Mouse (Mus musculus): ENCODE data around the gene Kcnc4. TPM values are rescaled to one million over a fixed set of nuclear protein-coding genes. Genes with fewer than 3 reads are reported as not detected.

The Kcnc4 gene
- polyA plus RNA-seq, 1 experiment from 2014 or later, result not detected

DNA sequence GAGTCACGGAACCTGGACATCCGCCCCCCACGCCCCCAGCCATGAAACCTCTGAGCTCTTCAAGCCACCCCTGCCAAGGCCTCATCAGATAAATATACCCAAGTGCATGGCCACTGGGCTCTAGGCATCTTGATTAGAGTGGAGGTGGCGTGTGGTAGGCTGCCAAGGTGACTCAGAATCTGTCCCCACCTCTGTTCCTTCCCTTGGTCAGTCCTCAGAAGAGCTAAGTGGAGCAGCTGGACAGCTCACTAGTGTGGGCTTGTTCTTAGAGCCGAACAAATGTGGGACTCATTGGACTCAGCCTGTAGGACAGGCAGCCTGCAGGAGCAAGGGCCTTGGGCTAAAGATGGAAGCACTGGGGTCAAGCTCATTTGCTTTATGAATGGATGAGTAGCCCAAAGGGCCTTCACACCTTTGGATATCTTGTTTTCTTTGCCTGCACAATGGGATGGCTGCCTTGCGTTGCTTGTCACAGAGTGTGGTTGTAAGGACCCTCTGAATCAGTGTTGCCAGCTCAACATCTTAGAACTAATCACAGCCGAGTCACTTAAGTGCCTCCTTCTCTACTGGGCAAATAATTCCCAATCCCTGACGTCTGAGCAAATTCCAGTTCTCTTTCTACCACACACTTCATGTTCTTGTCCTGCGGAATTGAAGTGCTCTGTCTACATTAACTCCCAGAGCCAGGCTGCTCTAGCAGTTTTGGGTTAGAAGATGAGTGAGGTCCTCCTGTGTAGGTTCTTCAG is 42.6 kb downstream of the Kcnc4 start:
- Histone ChIP-seq H3K4me3 (no peak overlapping the region), H3K27ac (no peak overlapping the region), H3K9ac (no peak overlapping the region), H3K9me3 (replicated peaks) (no peaks in the 10 kb centered on the region), H3K27me3 (replicated peaks) (peaks cover 15% of the 10 kb centered on the region; the same call in 1 of the 2 replicates), H3K4me2 (no peak overlapping the region), H3K4me1 (no peaks in the 10 kb centered on the region), H3K36me3 (no peaks in the 10 kb centered on the region)
- ATAC-seq, result no peak
- WGBS (ENCODE audit: insufficient replicate concordance), result 65% methylated on average over 9 of the region's 9 CpGs

DNA sequence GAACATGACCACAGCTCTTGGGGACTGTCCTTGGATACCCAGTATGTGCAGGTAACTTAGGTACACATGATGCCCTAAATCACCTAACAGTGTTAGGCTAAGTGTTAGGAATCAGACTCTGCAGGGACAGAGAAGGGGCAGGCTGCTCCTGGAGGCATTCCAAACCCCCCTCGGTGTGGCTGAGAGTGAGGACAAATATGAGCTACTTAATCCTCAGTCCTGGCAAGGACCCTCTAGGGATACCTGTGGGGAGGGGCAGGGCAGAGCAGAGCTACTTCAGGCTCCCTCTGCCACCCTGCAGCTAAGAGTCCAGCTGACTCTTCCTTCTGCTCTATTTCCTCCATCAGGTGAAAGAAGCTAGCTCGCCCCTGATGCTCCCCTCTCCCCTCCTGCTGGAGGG is 46.3 kb downstream of the Kcnc4 start:
- WGBS (ENCODE audit: insufficient replicate concordance), result 8% methylated on average over 2 of the region's 2 CpGs
- Histone ChIP-seq H3K9ac (no peak overlapping the region), H3K36me3 (no peaks in the 10 kb centered on the region), H3K4me3 (no peak overlapping the region), H3K9me3 (replicated peaks) (no peaks in the 10 kb centered on the region), H3K27ac (no peak overlapping the region), H3K4me1 (no peaks in the 10 kb centered on the region), H3K27me3 (replicated peaks) (peaks cover 16% of the 10 kb centered on the region; the same call in 1 of the 2 replicates), H3K4me2 (no peak overlapping the region)
- ATAC-seq, result no peak

DNA sequence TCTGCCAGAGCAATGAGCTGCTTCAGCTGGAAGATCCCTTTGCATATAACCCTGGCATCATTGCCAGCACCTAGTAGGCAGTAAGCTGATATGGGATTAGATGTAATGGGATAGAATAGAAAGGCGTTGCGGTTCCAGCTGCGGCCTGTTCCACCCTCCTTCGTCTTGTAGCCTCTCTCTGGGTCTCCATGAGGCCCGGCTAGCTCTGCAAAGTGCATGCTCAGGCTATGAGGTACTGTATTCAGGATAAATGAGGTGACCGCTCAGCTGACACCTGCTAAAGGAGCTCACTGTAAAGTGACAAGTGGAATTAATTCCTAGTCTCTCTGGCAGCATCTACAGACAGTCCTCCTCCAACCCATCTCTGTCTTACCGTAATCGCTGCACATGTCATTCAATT is 46.8 kb downstream of the Kcnc4 start:
- H3K27ac ChIP-seq, result no peak overlapping the region
- H3K9me3 ChIP-seq (replicated peaks), result no peaks in the 10 kb centered on the region
- ATAC-seq, result no peak
- peaks cover 16% of the 10 kb centered on the region; the same call in 1 of the 2 replicates for H3K27me3 ChIP-seq (replicated peaks)
- WGBS (ENCODE audit: insufficient replicate concordance), result 71% methylated on average over 8 of the region's 8 CpGs
- no peak overlapping the region for H3K4me3 ChIP-seq
- no peaks in the 10 kb centered on the region for H3K4me1 ChIP-seq
- H3K9ac ChIP-seq, result no peak overlapping the region
- no peak overlapping the region for H3K4me2 ChIP-seq
- no peaks in the 10 kb centered on the region for H3K36me3 ChIP-seq

DNA sequence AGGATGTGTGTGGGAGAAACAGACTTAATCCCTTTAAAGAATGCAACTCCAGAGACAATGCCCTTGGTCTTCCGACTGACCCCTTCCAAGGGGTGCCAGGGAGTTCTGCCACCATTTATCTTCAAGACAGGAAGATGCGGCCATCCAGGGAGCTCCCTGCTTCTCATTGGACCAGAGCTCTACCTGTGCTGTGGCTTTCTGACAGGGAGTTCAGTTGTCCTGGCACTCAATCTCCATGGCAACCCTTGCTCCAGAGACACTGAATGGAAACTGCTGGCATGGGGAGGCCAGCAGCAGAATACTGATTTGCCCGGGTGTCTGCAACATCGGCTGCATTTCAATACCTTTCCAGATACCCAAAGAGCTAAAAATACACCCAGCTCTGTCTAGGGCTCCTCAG is 47.7 kb downstream of the Kcnc4 start:
- Histone ChIP-seq H3K4me3 (no peak overlapping the region), H3K27me3 (replicated peaks) (peaks cover 16% of the 10 kb centered on the region; the same call in 1 of the 2 replicates), H3K9ac (no peak overlapping the region), H3K4me2 (no peak overlapping the region), H3K4me1 (no peaks in the 10 kb centered on the region), H3K27ac (no peak overlapping the region), H3K9me3 (replicated peaks) (no peaks in the 10 kb centered on the region), H3K36me3 (no peaks in the 10 kb centered on the region)
- 51% methylated on average over 4 of the region's 4 CpGs for WGBS (ENCODE audit: insufficient replicate concordance)
- ATAC-seq, result no peak

DNA sequence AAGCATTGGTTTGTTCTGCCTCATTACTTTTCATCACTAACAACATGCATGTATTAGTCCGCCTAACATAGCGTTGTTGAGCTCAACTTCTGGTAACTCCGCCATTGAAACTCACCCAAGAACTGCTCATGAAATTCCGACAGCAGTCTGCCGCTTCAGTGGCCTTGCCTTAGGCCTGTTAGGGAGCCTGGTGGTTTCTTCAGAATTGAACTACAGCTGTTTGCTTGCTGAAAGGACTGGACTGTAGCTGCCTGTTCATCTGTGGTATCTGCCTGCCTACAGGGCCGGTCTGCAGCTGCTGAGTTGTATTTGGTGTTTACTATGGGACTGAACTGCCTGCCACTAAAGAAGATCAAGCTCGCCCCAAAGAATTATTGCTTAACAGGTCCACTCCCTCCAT is 58.0 kb downstream of the Kcnc4 start:
- no peak overlapping the region for H3K27ac ChIP-seq
- no peaks in the 10 kb centered on the region for H3K4me1 ChIP-seq
- no peak overlapping the region for H3K9ac ChIP-seq
- no peak overlapping the region for H3K4me3 ChIP-seq
- H3K27me3 ChIP-seq (replicated peaks), result no peaks in the 10 kb centered on the region
- H3K9me3 ChIP-seq (replicated peaks), result no peaks in the 10 kb centered on the region
- no peak for ATAC-seq
- H3K36me3 ChIP-seq, result no peaks in the 10 kb centered on the region
- 78% methylated on average over 7 of the region's 7 CpGs for WGBS (ENCODE audit: insufficient replicate concordance)
- no peak overlapping the region for H3K4me2 ChIP-seq

DNA sequence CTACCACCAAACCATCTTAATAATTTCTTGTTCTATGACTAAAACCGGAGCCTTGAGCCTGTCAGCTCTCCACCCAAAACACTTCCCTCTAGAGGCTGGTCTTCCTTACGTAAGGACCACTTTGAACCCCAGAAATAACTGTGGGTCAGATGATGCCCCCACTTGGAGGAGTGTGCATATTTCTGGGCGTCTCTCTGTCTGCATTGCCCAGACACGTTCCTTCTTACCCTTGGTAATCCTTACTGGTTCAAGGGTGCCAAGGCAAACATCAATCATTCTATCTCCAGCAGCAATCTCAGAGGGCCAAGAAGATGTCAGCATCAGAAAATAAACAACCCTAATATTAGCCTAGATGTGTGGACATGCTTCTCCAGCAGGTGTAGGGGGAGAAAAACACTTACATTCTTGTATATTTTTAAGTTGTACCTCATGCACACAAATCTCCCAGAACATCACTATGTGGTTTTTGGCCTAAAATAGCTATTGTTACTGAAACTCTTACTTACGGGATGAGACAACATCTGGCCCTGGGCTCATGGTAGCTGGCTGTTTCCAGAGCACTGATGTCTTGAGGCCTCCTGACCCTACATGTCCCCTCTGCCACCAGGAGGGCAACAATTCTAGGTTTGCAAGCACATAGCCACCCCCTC is 59.2 kb downstream of the Kcnc4 start:
- no peak overlapping the region for H3K4me2 ChIP-seq

DNA sequence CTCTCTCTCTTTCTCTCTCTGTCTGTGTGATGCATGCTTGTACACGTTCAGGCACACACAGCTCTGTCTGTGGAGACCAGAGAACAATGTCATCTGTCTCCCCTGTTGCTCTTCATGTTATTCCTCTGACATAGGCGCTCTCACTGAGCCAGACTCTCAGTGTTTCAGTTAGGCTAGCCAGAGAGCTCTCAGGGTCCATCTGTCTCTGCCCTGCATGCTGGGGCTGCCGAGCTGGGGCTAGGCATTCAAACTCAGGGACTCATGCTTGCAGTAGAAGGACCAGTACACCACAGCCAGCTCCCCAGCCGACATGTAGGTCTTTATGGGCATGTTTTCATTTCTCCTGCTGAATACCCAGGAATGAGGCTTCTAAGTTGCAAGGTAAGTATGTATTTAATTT is 68.2 kb downstream of the Kcnc4 start:
- Histone ChIP-seq H3K4me3 (no peak overlapping the region), H3K4me2 (no peak overlapping the region), H3K27me3 (replicated peaks) (peaks cover 9% of the 10 kb centered on the region; the same call in 1 of the 2 replicates), H3K27ac (no peak overlapping the region), H3K36me3 (no peaks in the 10 kb centered on the region), H3K9ac (no peak overlapping the region), H3K9me3 (replicated peaks) (no peaks in the 10 kb centered on the region), H3K4me1 (peaks cover 13% of the 10 kb centered on the region; the same call in 1 of the 2 replicates)
- no peak for ATAC-seq
- 49% methylated on average over 4 of the region's 4 CpGs for WGBS (ENCODE audit: insufficient replicate concordance)

More for the DNA sequence above, 59.2 kb downstream of the Kcnc4 start:
- Histone ChIP-seq H3K4me3 (no peak overlapping the region), H3K27me3 (replicated peaks) (no peaks in the 10 kb centered on the region), H3K9ac (no peak overlapping the region), H3K9me3 (replicated peaks) (no peaks in the 10 kb centered on the region), H3K4me1 (no peaks in the 10 kb centered on the region), H3K36me3 (no peaks in the 10 kb centered on the region), H3K27ac (no peak overlapping the region)
- no peak for ATAC-seq
- 52% methylated on average over 5 of the region's 5 CpGs for WGBS (ENCODE audit: insufficient replicate concordance)

Other genes starting within 250 kb of the Kcnc4 start
- gene Cym, start 237.8 kb downstream of the Kcnc4 start, polyA plus RNA-seq (2016; fragmentation: Nextera tagmentation; extraction: Ambion mirVana), result not detected in 2 replicates
- not detected in 2 replicates for gene A630076J17Rik, start 228.9 kb downstream of the Kcnc4 start, polyA plus RNA-seq (2016; fragmentation: Nextera tagmentation; extraction: Ambion mirVana)
- gene Prok1, start 219.8 kb downstream of the Kcnc4 start, polyA plus RNA-seq (2016; fragmentation: Nextera tagmentation; extraction: Ambion mirVana), result not detected in 2 replicates
- 123 and 128 TPM in 2 replicates for gene Lamtor5, start 180.7 kb downstream of the Kcnc4 start, polyA plus RNA-seq (2016; fragmentation: Nextera tagmentation; extraction: Ambion mirVana)
- 1.0 and 1.2 TPM in 2 replicates for gene Slc16a4, start 168.3 kb downstream of the Kcnc4 start, polyA plus RNA-seq (2016; fragmentation: Nextera tagmentation; extraction: Ambion mirVana)
- 13.6 and 14.2 TPM in 2 replicates for gene Rbm15, start 125.9 kb downstream of the Kcnc4 start, polyA plus RNA-seq (2016; fragmentation: Nextera tagmentation; extraction: Ambion mirVana)
- gene Slc6a17, start 58.5 kb upstream of the Kcnc4 start, polyA plus RNA-seq (2016; fragmentation: Nextera tagmentation; extraction: Ambion mirVana), result 0.42 and 0.61 TPM in 2 replicates
- gene Ubl4b, start 95.5 kb upstream of the Kcnc4 start, polyA plus RNA-seq (2016; fragmentation: Nextera tagmentation; extraction: Ambion mirVana), result not detected in 2 replicates
- gene Alx3, start 135.5 kb upstream of the Kcnc4 start, polyA plus RNA-seq (2016; fragmentation: Nextera tagmentation; extraction: Ambion mirVana), result 0.69 and 0.76 TPM in 2 replicates
- not detected in 2 replicates for gene Gm10961, start 171.8 kb upstream of the Kcnc4 start, polyA plus RNA-seq (2016; fragmentation: Nextera tagmentation; extraction: Ambion mirVana)
- 17.0 and 19.0 TPM in 2 replicates for gene Strip1, start 172.1 kb upstream of the Kcnc4 start, polyA plus RNA-seq (2016; fragmentation: Nextera tagmentation; extraction: Ambion mirVana)
- 53.7 and 54.0 TPM in 2 replicates for gene Ahcyl1, start 237.0 kb upstream of the Kcnc4 start, polyA plus RNA-seq (2016; fragmentation: Nextera tagmentation; extraction: Ambion mirVana)